Mouse (Mus musculus) E14TG2a.4 (cell line): ENCODE results near the gene Tesk2.

Source experiments
- CTCF ChIP-seq: conservative IDR thresholded peaks from 2 replicates; pipeline ENCODE4 v1.5.1; 2014; ENCODE audit warnings: low read length
- NANOG ChIP-seq: IDR thresholded peaks from 2 replicates; pipeline ENCODE4 v1.6.1; 2014; ENCODE audit warnings: borderline replicate concordance, low read length, mixed read lengths

- TF ChIP-seq CTCF (no peak), NANOG (0 out of 2 replicates have a peak, but pooled peaks have one; percentile 8)
Observed at GRCm38 (mm10) chr4:116720343-116721097, at the start of gene Tesk2.
